Mouse (Mus musculus) kidney, adult 2 months (tissue): ENCODE data around the gene Zfp740. TPM values are rescaled to one million over a fixed set of nuclear protein-coding genes. Genes with fewer than 3 reads are reported as not detected.
"Not testable (repeated sequence)": the region's sequence is repeated elsewhere in the genome, so short reads cannot be mapped to it uniquely, and the experiment has no call there.

Experiments used
- DNase-seq: peaks from one replicate; pipeline ENCODE4 v3.0.0; 2021
- H3K27ac ChIP-seq: fragments of 200-500 bp; 2 replicates; pipeline ENCODE4 v1.5.1; 2012; ENCODE audit warnings: low read depth, low read length, control low read depth, inconsistent platforms; ENCODE audit not compliant: insufficient read depth
- H3K27me3 ChIP-seq: fragments of 200-500 bp; replicated peaks from 2 replicates; pipeline ENCODE4 v1.6.1; 2012; ENCODE audit warnings: mild to moderate bottlenecking, moderate library complexity, low read length, inconsistent platforms; ENCODE audit not compliant: control insufficient read depth, insufficient read depth
- H3K36me3 ChIP-seq: fragments of 200-500 bp; 2 replicates; pipeline ENCODE4 v1.6.1; 2012; ENCODE audit warnings: mild to moderate bottlenecking, moderate library complexity, low read length, inconsistent platforms; ENCODE audit not compliant: control insufficient read depth, insufficient read depth
- H3K4me1 ChIP-seq: fragments of 200-500 bp; 2 replicates; pipeline ENCODE4 v1.6.1; 2011; ENCODE audit warnings: low read length; ENCODE audit not compliant: control insufficient read depth, insufficient read depth
- H3K4me3 ChIP-seq: fragments of 200-500 bp; 2 replicates; pipeline ENCODE4 v1.5.1; 2011; ENCODE audit warnings: mild to moderate bottlenecking, low read depth, low read length, control low read depth; ENCODE audit not compliant: insufficient read depth
- CTCF ChIP-seq: fragments of 200-500 bp; conservative IDR thresholded peaks from 2 replicates; pipeline ENCODE4 v1.5.1; 2011; ENCODE audit warnings: low read depth, mild to moderate bottlenecking, control low read depth, low read length, moderate library complexity, mixed read lengths; ENCODE audit not compliant: insufficient read depth, insufficient read length
- POLR2A ChIP-seq: fragments of 200-500 bp; IDR thresholded peaks from one replicate; pipeline ENCODE4 v1.6.1; 2011; ENCODE audit warnings: low read depth, low read length, control low read depth
- WGBS: fragments of 180-500 bp; shearing (Covaris S2); methylation state at CpG from one replicate; pipeline ENCODE4 v1.1.7; 2018; 5-methylcytosine and 5-hydroxymethylcytosine counted together
- polyA plus RNA-seq: library from polyadenylated mRNA; depleted of rRNA; stranded (reverse); fragments of >200 nt; gene quantifications from 2 replicates; pipeline ENCODE4 v1.2.3, GENCODE M21; 2012

The Zfp740 gene
- polyA plus RNA-seq, 1 experiment, result 30.3 TPM

DNA sequence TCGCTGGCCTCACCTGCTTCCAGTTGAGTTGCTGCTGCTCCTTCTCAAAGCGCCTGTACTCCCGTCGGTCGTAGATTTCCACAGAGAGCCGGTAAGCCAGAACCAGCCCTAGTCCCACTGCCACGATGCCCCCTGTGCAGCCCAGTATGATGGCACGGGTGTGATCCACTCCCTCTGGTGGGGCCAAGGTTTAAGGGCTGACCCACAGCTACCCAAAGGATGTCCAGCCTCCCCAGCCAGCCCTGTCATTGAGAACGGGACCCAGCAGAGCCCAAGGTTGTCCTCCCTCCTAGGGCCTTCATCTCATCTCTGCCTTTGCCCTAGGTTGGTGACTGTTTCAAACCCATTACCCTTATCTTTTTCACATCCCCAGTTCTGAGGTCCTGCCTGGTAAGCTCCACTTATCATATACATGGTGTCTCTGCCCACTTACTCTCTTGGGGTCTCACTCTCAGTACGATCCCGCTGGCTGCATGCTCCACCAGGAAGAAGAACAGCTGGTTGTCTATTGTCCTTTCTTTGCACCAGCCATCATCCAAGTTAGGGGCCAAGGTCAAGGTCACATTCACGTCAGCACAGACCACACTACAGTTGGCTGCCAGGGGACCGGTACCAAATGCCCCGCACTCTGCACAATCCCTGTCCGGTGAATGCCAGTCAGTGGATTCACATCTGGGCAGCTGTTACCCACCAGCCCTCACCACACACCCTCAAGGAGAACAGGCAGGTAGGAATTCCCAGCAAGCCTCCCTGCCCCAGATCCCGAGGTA, 13.6 kb downstream of the Zfp740 start:
- no peak for DNase-seq
- H3K36me3 ChIP-seq, result peaks cover 3% of the 10 kb centered on the region; the same call in 1 of the 2 replicates
- no peak overlapping the region for H3K27ac ChIP-seq
- no peak overlapping the region for H3K4me3 ChIP-seq
- TF ChIP-seq POLR2A (no peak), CTCF (no peak)
- no peaks in the 10 kb centered on the region for H3K4me1 ChIP-seq
- 71% methylated on average over 16 of the region's 16 CpGs for WGBS
- no peaks in the 10 kb centered on the region for H3K27me3 ChIP-seq

DNA sequence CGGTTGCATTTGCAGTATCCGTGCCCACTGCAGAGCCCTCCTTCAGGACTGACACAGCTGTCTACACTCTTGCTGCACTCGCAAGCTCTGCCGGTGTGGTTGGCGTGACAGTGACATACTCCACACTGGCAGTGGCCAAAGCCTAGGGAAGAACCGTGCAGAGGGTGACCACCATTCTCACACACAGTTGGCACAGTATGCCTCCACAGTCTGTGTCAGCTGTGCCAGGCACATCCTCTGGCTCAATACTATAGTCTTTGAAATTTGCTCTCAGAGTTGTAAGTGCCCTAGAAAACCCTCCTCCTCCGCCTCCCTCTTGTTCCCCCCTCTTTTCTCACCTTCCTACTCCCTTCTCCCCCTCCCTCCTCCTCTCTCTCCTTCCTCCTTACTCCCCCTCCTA, 14.3 kb downstream of the Zfp740 start:
- H3K36me3 ChIP-seq, result peaks cover 3% of the 10 kb centered on the region; the same call in 1 of the 2 replicates
- TF ChIP-seq POLR2A (no peak), CTCF (no peak)
- WGBS, result 70% methylated on average over 7 of the region's 7 CpGs

DNA sequence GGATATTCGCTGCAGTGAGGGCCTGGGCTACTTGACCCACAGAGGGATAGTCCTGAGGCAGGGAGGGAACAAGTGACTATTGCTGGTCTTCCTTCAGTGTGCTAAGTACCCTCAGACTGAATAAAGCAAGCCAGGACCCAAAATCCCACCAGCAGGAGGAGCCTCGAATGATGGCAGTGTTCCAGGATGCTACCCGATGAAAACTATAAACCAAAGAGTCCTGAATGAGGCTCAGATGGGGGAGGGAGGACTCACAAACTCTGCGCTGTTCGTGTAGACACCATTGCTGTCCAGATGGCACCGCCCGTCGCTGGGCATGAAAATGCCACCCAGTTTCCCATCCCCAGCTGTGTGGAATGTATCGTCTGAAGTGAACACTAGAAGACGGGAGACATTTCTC, 19.3 kb downstream of the Zfp740 start:
- peaks cover 3% of the 10 kb centered on the region; the same call in 1 of the 2 replicates for H3K4me1 ChIP-seq
- WGBS, result 69% methylated on average over 10 of the region's 10 CpGs
- no peak overlapping the region for H3K27ac ChIP-seq
- no peak for TF ChIP-seq CTCF
- no peak for TF ChIP-seq POLR2A
- no peaks in the 10 kb centered on the region for H3K27me3 ChIP-seq
- no peak for DNase-seq
- no peaks in the 10 kb centered on the region for H3K36me3 ChIP-seq
- no peak overlapping the region for H3K4me3 ChIP-seq

More for the DNA sequence above, 14.3 kb downstream of the Zfp740 start:
- Histone ChIP-seq H3K4me1 (no peaks in the 10 kb centered on the region), H3K4me3 (no peak overlapping the region), H3K27ac (no peak overlapping the region), H3K27me3 (no peaks in the 10 kb centered on the region)
- no peak for DNase-seq

DNA sequence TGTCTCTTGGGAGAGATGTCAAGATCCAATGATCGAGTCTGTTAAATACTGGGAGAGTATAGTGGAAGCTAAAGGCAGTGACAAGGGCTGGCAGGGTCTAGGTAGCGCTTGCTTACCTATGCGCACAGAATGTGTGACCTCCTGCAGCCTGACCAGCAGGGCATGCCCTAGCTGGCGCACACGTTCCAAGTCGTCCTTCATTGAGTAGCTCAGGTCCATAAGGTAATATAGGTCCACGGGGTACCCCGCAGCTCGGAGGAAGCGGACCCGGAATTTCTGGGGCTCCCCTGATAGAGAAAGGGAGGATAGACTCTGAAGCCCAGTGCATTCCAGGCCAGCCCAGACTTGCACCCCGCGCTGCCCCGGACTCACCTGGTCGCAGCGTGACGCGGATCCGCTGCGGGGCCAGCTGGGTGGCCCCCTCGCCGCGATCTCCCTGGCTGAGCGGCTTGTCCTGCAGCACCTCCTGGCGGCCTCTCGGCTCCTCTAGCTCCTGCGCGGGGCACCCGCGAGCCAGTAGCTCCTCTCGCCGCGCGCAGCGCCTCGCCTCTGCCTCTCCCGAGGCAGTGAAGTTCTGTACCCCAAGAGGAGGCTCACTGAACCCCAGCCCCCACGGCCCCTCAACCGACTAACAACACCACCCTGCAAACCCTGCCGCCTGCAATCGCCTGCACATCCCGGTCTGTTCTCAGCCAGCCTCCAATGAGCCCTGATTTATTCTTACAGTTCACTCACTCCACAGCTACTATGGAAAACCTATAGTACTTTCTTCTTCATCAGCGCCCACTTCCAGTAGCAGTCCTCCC, 21.3 kb downstream of the Zfp740 start:
- TF ChIP-seq POLR2A, result no peak
- TF ChIP-seq CTCF, result peak; percentile 71
- Histone ChIP-seq H3K4me1 (peaks cover 3% of the 10 kb centered on the region; the same call in 1 of the 2 replicates), H3K4me3 (peak overlapping the region; percentile 38), H3K27ac (no peak overlapping the region), H3K36me3 (no peaks in the 10 kb centered on the region), H3K27me3 (no peaks in the 10 kb centered on the region)
- WGBS, result 4% methylated on average over 43 of the region's 43 CpGs
- DNase-seq, result peak; percentile 81

DNA sequence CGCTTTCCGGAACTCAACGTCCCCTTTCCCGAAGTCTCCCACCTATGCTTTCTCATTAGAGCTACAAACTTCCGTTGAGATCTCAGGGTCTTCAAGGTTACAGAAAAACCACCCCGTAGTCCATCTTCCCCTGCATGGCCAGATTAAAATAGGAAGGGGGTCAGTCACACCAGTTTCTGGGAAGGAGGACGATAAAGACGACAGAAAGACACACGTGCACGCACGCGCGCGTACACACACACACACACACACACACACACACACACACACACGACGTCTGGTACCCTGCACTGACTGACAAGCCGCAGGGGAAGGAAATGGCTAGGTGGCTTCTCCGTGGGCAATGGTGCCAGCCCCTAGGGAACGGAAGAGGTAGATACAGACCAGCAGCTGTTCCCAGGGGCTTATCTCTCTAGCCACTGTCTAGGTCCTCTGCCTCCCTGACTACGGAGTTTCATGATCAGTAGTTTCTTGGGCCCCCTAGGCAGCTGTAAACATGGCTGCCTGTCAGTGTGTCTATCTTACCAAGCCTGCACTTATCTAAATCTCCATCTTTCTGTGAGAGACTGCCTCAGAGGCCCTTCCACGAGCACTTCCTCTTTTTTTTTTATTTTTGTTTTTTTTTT, 22.1 kb downstream of the Zfp740 start:
- 20% methylated on average over 21 of the region's 21 CpGs for WGBS
- Histone ChIP-seq H3K4me1 (peaks cover 3% of the 10 kb centered on the region; the same call in 1 of the 2 replicates), H3K36me3 (no peaks in the 10 kb centered on the region), H3K27ac (no peak overlapping the region), H3K4me3 (peak overlapping the region; percentile 38), H3K27me3 (no peaks in the 10 kb centered on the region)
- no peak for TF ChIP-seq CTCF
- TF ChIP-seq POLR2A, result no peak
- DNase-seq, result peak; percentile 20

DNA sequence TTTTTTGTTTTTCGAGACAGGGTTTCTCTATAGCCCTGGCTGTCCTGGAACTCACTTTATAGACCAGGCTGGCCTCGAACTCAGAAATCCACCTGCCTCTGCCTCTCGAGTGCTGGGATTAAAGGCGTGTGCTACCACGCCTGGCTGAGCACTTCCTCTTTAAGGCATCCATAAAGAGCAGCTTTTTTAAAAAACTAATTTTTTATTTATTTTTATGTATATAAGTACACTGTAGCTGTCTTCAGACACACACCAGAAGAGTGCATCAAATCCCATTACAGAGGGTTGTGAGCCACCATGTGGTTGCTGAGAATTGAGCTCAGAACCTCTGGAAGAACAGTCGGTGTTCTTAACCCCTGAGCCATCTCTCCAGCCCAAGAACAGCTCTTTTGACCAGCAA, 22.6 kb downstream of the Zfp740 start:
- H3K27ac ChIP-seq, H3K27me3 ChIP-seq, H3K36me3 ChIP-seq, DNase-seq, H3K4me1 ChIP-seq, H3K4me3 ChIP-seq: not testable (repeated sequence)
- WGBS, result 80% methylated on average over 6 of the region's 6 CpGs
